Mouse (Mus musculus): ENCODE data around the gene Haus8. TPM values are rescaled to one million over a fixed set of nuclear protein-coding genes. Genes with fewer than 3 reads are reported as not detected.
A peak's percentile ranks its signal among the peaks of the same experiment; 100 is the strongest.
"Not testable (repeated sequence)": the region's sequence is repeated elsewhere in the genome, so short reads cannot be mapped to it uniquely, and the experiment has no call there.

The Haus8 gene
- polyA plus RNA-seq, 1 experiment from 2014 or later: 54.6 TPM

GRCm38 (mm10) chr8:71224560-71224959 is 48.2 kb downstream of the Haus8 start:
- 44% methylated on average over 2 of the region's 2 CpGs for WGBS

GRCm38 (mm10) chr8:71214266-71214665 is 58.5 kb downstream of the Haus8 start:
- H3K4me1 ChIP-seq; H3K27me3 ChIP-seq; H3K27ac ChIP-seq; H3K9me3 ChIP-seq; H3K9ac ChIP-seq; H3K36me3 ChIP-seq; H3K4me3 ChIP-seq; H3K4me2 ChIP-seq (replicated peaks): not testable (repeated sequence)
- 93% methylated on average over 4 of the region's 5 CpGs for WGBS
- peak; percentile 10; the same call in 1 of the 2 replicates for ATAC-seq (ENCODE audit: insufficient number of reproducible peaks, insufficient read depth, low FRiP score, low TSS enrichment)

More at GRCm38 (mm10) chr8:71224560-71224959, 48.2 kb downstream of the Haus8 start:
- no peaks in the 10 kb centered on the region for H3K9me3 ChIP-seq
- no peaks in the 10 kb centered on the region for H3K27me3 ChIP-seq
- no peak overlapping the region for H3K27ac ChIP-seq
- no peaks in the 10 kb centered on the region for H3K36me3 ChIP-seq
- no peak for ATAC-seq (ENCODE audit: insufficient number of reproducible peaks, insufficient read depth, low FRiP score, low TSS enrichment)
- H3K4me3 ChIP-seq: no peak overlapping the region
- no peak overlapping the region for H3K4me2 ChIP-seq (replicated peaks)
- no peak overlapping the region for H3K9ac ChIP-seq
- H3K4me1 ChIP-seq: no peaks in the 10 kb centered on the region

DNA sequence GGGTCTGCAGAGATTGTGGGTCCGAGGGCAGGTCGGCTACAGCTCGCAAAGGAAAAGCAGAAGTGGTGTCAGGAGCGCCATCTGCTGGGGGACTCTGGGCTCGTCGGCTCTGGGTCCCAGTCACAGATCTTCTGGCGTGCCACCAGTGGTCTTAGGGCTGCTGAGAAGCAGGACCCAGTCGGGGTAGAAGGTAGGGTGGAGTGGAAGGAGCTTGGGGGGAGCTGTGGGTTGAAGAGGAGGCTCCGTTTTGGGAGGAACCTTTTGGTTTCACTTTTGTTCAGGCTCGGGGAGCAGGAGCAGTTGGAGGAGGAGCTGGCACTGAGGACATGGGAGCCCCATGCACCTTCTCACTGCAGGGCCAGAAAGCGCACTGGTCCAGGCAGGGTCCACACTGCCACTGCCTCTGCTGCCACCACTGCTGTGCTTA is 67.2 kb downstream of the Haus8 start:
- ATAC-seq (ENCODE audit: insufficient number of reproducible peaks, insufficient read depth, low FRiP score, low TSS enrichment): 0 out of 2 replicates have a peak, but pooled peaks have one; percentile 52
- H3K9ac ChIP-seq, H3K4me1 ChIP-seq, H3K27ac ChIP-seq, H3K4me3 ChIP-seq, H3K36me3 ChIP-seq, H3K27me3 ChIP-seq, H3K9me3 ChIP-seq: not testable (repeated sequence)
- WGBS: 15% methylated on average over 7 of the region's 11 CpGs
- peak overlapping the region; percentile 21 for H3K4me2 ChIP-seq (replicated peaks)

Other genes with a start within 250 kb of the Haus8 start
- gene Myo9b, start 220 bp downstream of the Haus8 start, polyA plus RNA-seq (2016; fragmentation: Nextera tagmentation; extraction: Ambion mirVana): 32.8 and 34.0 TPM in 2 replicates
- 85.4 and 89.2 TPM in 2 replicates for gene Use1, start 93.9 kb upstream of the Haus8 start, polyA plus RNA-seq (2016; fragmentation: Nextera tagmentation; extraction: Ambion mirVana)
- 5.4 and 5.6 TPM in 2 replicates for gene Ocel1, start 98.4 kb upstream of the Haus8 start, polyA plus RNA-seq (2016; fragmentation: Nextera tagmentation; extraction: Ambion mirVana)
- gene Nr2f6, start 109.0 kb upstream of the Haus8 start, polyA plus RNA-seq (2016; fragmentation: Nextera tagmentation; extraction: Ambion mirVana): 71.0 and 72.7 TPM in 2 replicates
- gene Ushbp1, start 122.9 kb upstream of the Haus8 start, polyA plus RNA-seq (2016; fragmentation: Nextera tagmentation; extraction: Ambion mirVana): 8.6 and 8.9 TPM in 2 replicates
- 99.6 and 103 TPM in 2 replicates for gene Babam1, start 123.9 kb upstream of the Haus8 start, polyA plus RNA-seq (2016; fragmentation: Nextera tagmentation; extraction: Ambion mirVana)
- gene Ankle1, start 133.1 kb upstream of the Haus8 start, polyA plus RNA-seq (2016; fragmentation: Nextera tagmentation; extraction: Ambion mirVana): 40.5 and 42.7 TPM in 2 replicates
- gene Abhd8, start 190.7 kb upstream of the Haus8 start, polyA plus RNA-seq (2016; fragmentation: Nextera tagmentation; extraction: Ambion mirVana): 89.4 and 92.7 TPM in 2 replicates
- gene Mrpl34, start 192.0 kb upstream of the Haus8 start, polyA plus RNA-seq (2016; fragmentation: Nextera tagmentation; extraction: Ambion mirVana): 169 TPM in 2 replicates
- gene Dda1, start 196.3 kb upstream of the Haus8 start, polyA plus RNA-seq (2016; fragmentation: Nextera tagmentation; extraction: Ambion mirVana): 108 and 117 TPM in 2 replicates
- 9.6 and 10.7 TPM in 2 replicates for gene Ano8, start 213.0 kb upstream of the Haus8 start, polyA plus RNA-seq (2016; fragmentation: Nextera tagmentation; extraction: Ambion mirVana)
- gene Gtpbp3, start 215.2 kb upstream of the Haus8 start, polyA plus RNA-seq (2016; fragmentation: Nextera tagmentation; extraction: Ambion mirVana): 23.0 and 25.0 TPM in 2 replicates
- 62.2 and 64.4 TPM in 2 replicates for gene Plvap, start 238.8 kb upstream of the Haus8 start, polyA plus RNA-seq (2016; fragmentation: Nextera tagmentation; extraction: Ambion mirVana)

Measured in embryonic facial prominence, embryonic 12.5 days (tissue).